Mouse (Mus musculus): ENCODE measurements around the gene Gm20696.

DNA sequence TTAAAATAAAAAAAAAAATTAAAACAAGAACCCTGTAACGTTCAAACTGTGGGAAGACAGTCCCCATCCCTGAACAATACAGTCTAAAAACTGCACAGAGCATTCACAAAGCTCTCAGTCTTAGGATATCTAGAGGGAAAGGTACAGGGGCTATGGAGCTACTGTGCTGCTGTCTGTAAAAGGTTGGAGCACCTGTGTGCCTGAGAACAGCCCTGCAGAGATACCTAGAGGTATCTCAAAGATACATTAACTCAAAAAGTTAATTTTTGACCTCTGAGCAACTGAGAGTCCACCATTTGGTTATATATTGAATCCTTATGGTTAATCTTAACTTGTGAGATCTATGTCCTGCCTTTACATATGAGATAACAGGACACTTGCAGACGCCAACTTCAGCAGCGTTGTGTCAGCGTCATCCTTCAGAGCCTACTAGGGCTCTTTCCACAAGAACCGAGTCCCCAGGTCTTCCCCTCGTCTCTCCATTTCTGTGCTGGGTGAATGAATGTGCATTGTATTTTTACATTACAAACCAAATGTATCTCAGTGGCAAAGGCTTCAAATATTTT, 174.5 kb downstream of the Gm20696 start:
- TF ChIP-seq CTCF (IDR thresholded peaks at IDR 0.05; ENCODE audit: low read depth) = no peak
- no peak for TF ChIP-seq EP300 (optimal IDR thresholded peaks at IDR 0.05)
